Mouse (Mus musculus) liver, embryonic 16.5 days (tissue): ENCODE measurements around the gene Dnajc19. TPM values are rescaled to one million over a fixed set of nuclear protein-coding genes. Genes with fewer than 3 reads are reported as not detected.

Source experiments
- ATAC-seq: fragments of 200-750 bp; cut with Nextera tagmentation; 2 replicates; pipeline ENCODE4 v1.8.0; 2017; ENCODE audit warnings: low read depth, mild to moderate bottlenecking, moderate number of reproducible peaks, moderate library complexity
- H3K27ac ChIP-seq: fragments of 300-500 bp; sonication (generic); 2 replicates; pipeline ENCODE4 v1.5.1; 2014; ENCODE audit warnings: mild to moderate bottlenecking, low read length
- H3K27me3 ChIP-seq: fragments of 300-500 bp; sonication (generic); 2 replicates; pipeline ENCODE4 v1.6.1; 2014; ENCODE audit warnings: low read depth, low read length, mixed read lengths; ENCODE audit not compliant: control insufficient read depth, insufficient read depth
- H3K36me3 ChIP-seq: fragments of 300-500 bp; sonication (generic); 2 replicates; pipeline ENCODE4 v1.6.1; 2014; ENCODE audit warnings: mild to moderate bottlenecking; ENCODE audit not compliant: control insufficient read depth, insufficient read depth
- H3K4me1 ChIP-seq: fragments of 300-500 bp; sonication (generic); 2 replicates; pipeline ENCODE4 v1.6.1; 2014; ENCODE audit warnings: low read depth, low read length, mixed read lengths; ENCODE audit not compliant: control insufficient read depth
- H3K4me2 ChIP-seq: fragments of 300-500 bp; sonication (generic); 2 replicates; pipeline ENCODE4 v1.6.1; 2014; ENCODE audit warnings: low read depth, low read length, mixed read lengths
- H3K4me3 ChIP-seq: fragments of 300-500 bp; sonication (generic); 2 replicates; pipeline ENCODE4 v1.5.1; 2014; ENCODE audit warnings: low read depth, mild to moderate bottlenecking, low read length
- H3K9ac ChIP-seq: fragments of 300-500 bp; sonication (generic); 2 replicates; pipeline ENCODE4 v1.6.1; 2014; ENCODE audit warnings: low read depth, low read length
- H3K9me3 ChIP-seq: fragments of 300-500 bp; sonication (generic); replicated peaks from 2 replicates; pipeline ENCODE4 v1.6.1; 2016; ENCODE audit warnings: low read length; ENCODE audit not compliant: control insufficient read depth
- WGBS: fragments of 180-500 bp; shearing (Covaris S2); extraction: QIAGEN DNeasy Blood & Tissue Kit; methylation state at CpG from one replicate; pipeline ENCODE4 v1.1.7; 2014; ENCODE audit not compliant: insufficient replicate concordance; 5-methylcytosine and 5-hydroxymethylcytosine counted together
- polyA plus RNA-seq: library from polyadenylated mRNA; unstranded; fragments of >200 nt; fragmentation: Nextera tagmentation; extraction: Ambion mirVana; gene quantifications from 2 replicates; pipeline ENCODE4 v1.2.1, GENCODE M21; 2015

Gene Dnajc19
- polyA plus RNA-seq, 1 experiment from 2014 or later = 117 TPM

GRCm38 (mm10) chr3:34035706-34036105, 45.4 kb downstream of the Dnajc19 start:
- Histone ChIP-seq H3K9ac (no peak overlapping the region), H3K4me1 (peaks cover 9% of the 10 kb centered on the region), H3K4me3 (no peak overlapping the region), H3K27ac (no peak overlapping the region), H3K27me3 (no peaks in the 10 kb centered on the region), H3K4me2 (no peak overlapping the region), H3K9me3 (no peaks in the 10 kb centered on the region), H3K36me3 (no peaks in the 10 kb centered on the region)
- 86% methylated on average over 3 of the region's 3 CpGs for WGBS
- no peak for ATAC-seq

- Histone ChIP-seq H3K36me3 (no peaks in the 10 kb centered on the region), H3K9me3 (no peaks in the 10 kb centered on the region), H3K9ac (no peak overlapping the region), H3K27ac (no peak overlapping the region), H3K4me2 (no peak overlapping the region), H3K4me1 (peaks cover 12% of the 10 kb centered on the region), H3K4me3 (no peak overlapping the region), H3K27me3 (no peaks in the 10 kb centered on the region)
- WGBS = 67% methylated on average over 1 of the region's 1 CpGs
- ATAC-seq = no peak
Measured at GRCm38 (mm10) chr3:34034803-34035202, 46.3 kb downstream of the Dnajc19 start.

DNA sequence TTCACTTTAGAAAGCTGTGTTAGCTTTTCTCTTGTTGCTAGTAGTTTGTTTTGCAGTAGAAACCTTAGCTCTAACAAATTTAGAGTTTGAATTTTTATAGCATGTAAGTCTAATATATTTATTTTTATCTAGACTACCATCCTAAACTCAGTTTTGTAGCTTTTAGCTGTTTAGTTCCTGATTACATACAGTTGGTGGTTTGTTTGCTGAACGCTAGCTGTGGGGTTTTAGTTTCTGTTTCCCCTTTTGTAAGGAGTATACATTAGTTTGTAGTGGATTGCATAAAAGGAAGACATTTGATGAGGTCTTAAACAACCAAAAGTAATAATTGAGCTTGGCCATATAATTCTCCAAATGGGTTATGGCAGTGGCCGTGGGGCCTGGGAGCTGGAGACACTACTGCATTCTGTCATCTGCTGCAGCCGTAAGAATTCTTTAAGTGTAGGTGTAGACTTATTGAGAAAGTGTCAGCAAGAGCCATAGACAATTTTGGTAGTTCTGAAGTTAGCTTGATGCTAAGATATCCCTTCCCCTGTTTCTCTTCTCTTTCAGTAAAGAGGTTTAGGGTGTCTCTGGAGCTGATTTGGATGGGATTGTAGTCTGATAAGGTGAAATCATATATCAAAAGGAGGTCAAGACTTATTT, 47.3 kb downstream of the Dnajc19 start:
- H3K36me3 ChIP-seq = no peaks in the 10 kb centered on the region
- no peak overlapping the region for H3K4me3 ChIP-seq
- no peak for ATAC-seq
- no peaks in the 10 kb centered on the region for H3K9me3 ChIP-seq
- H3K4me1 ChIP-seq = peaks cover 12% of the 10 kb centered on the region
- H3K9ac ChIP-seq = no peak overlapping the region
- no peak overlapping the region for H3K27ac ChIP-seq
- 62% methylated on average over 3 of the region's 3 CpGs for WGBS
- no peaks in the 10 kb centered on the region for H3K27me3 ChIP-seq
- peak overlapping the region; percentile 17; the same call in 1 of the 2 replicates for H3K4me2 ChIP-seq

GRCm38 (mm10) chr3:34030601-34031000, 50.5 kb downstream of the Dnajc19 start:
- 25% methylated on average over 3 of the region's 3 CpGs for WGBS
- H3K4me3 ChIP-seq = no peak overlapping the region
- H3K9ac ChIP-seq = no peak overlapping the region
- H3K27me3 ChIP-seq = no peaks in the 10 kb centered on the region
- H3K4me1 ChIP-seq = peaks cover 12% of the 10 kb centered on the region
- ATAC-seq = no peak
- H3K9me3 ChIP-seq = no peaks in the 10 kb centered on the region
- H3K4me2 ChIP-seq = no peak overlapping the region
- H3K36me3 ChIP-seq = no peaks in the 10 kb centered on the region
- H3K27ac ChIP-seq = no peak overlapping the region

DNA sequence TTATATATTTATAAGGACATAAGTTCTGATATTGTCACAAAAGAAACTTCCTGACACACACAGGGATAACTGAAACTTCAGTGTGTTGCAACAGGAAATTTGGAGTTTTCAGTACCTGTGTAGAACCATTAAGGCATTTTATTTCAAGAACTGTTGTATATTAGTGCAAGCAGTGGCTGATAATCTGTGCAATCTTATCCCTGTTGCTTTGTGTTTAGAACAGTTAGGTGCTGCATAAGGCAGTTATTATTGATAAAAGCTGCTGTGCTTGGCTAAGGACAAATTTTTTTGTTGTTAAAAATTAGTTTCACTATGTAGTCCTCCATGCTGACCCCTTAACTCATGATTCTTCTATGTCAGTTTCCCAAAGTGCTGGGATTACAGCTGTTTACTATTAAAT, 52.2 kb downstream of the Dnajc19 start:
- Histone ChIP-seq H3K27me3 (no peaks in the 10 kb centered on the region), H3K4me2 (no peak overlapping the region), H3K27ac (no peak overlapping the region), H3K9ac (no peak overlapping the region), H3K4me3 (no peak overlapping the region), H3K36me3 (no peaks in the 10 kb centered on the region), H3K9me3 (no peaks in the 10 kb centered on the region), H3K4me1 (peaks cover 7% of the 10 kb centered on the region)
- no peak for ATAC-seq

DNA sequence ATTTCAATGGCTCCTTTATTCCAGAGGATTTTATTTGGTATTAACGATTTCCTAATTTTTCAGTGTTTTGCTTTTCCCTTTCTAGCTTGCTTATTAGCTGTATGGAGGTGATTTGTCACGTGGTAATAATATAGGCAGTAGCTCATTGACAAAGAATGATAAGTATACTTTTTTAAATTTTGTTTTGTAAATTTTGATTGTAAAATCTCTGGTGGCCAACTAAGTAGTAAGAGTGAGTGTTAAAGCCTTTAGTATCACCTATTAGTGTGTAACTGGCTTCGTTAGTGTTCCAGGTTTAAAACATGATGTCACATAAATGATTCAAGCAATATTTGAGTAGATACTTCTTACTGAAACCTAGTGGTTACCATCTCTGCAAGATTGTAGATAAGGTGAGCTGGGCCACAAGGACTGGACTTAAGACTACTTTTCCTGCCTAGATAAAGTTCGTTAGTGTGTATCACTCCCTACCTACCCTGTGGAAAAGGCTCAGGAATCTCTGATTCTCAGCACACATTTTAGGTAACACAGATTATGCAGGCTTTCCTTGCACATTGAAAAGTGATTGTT, 59.8 kb downstream of the Dnajc19 start:
- Histone ChIP-seq H3K27me3 (no peaks in the 10 kb centered on the region), H3K9ac (peak overlapping the region; percentile 100; the same call in 1 of the 2 replicates), H3K36me3 (no peaks in the 10 kb centered on the region), H3K4me2 (peak overlapping the region; percentile 80), H3K4me3 (peak overlapping the region; percentile 83), H3K4me1 (peaks cover 16% of the 10 kb centered on the region), H3K9me3 (no peaks in the 10 kb centered on the region), H3K27ac (no peak overlapping the region)
- ATAC-seq = no peak
- WGBS = 30% methylated on average over 4 of the region's 4 CpGs

- no peaks in the 10 kb centered on the region for H3K9me3 ChIP-seq
Measured at GRCm38 (mm10) chr3:34020382-34021258, 60.5 kb downstream of the Dnajc19 start.

GRCm38 (mm10) chr3:34019540-34020381, 61.4 kb downstream of the Dnajc19 start, which contains the start of gene Fxr1:
Fxr1 (plus strand) TSS chr3:34019943.
- H3K4me2 ChIP-seq = peak within 1 kb of the TSS; percentile 80
- peak within 1 kb of the TSS; percentile 83 for H3K4me3 ChIP-seq
- no peaks in the 10 kb centered on the region for H3K36me3 ChIP-seq
- H3K27ac ChIP-seq = peak within 1 kb of the TSS; percentile 93
- under 1% methylated on average over 77 of the region's 97 CpGs for WGBS
- H3K4me1 ChIP-seq = peaks cover 16% of the 10 kb centered on the region
- ATAC-seq = peak; percentile 99
- peak within 1 kb of the TSS; percentile 100 for H3K9ac ChIP-seq
- no peaks in the 10 kb centered on the region for H3K27me3 ChIP-seq
- H3K9me3 ChIP-seq = no peaks in the 10 kb centered on the region

More at GRCm38 (mm10) chr3:34020382-34021258, 60.5 kb downstream of the Dnajc19 start:
- 0% methylated on average over 48 of the region's 70 CpGs for WGBS
- peak overlapping the region; percentile 93 for H3K27ac ChIP-seq
- peaks cover 16% of the 10 kb centered on the region for H3K4me1 ChIP-seq
- peak overlapping the region; percentile 80 for H3K4me2 ChIP-seq
- peak overlapping the region; percentile 83 for H3K4me3 ChIP-seq
- H3K36me3 ChIP-seq = no peaks in the 10 kb centered on the region
- H3K27me3 ChIP-seq = no peaks in the 10 kb centered on the region
- H3K9ac ChIP-seq = peak overlapping the region; percentile 100
- no peak; the same call in 1 of the 2 replicates for ATAC-seq
